Mouse (Mus musculus): Measurements from ENCODE around the gene 4931428L18Rik. TPM values are rescaled to one million over a fixed set of nuclear protein-coding genes. Genes with fewer than 3 reads are reported as not detected.

Gene 4931428L18Rik
- polyA plus RNA-seq, 1 experiment: not detected

DNA sequence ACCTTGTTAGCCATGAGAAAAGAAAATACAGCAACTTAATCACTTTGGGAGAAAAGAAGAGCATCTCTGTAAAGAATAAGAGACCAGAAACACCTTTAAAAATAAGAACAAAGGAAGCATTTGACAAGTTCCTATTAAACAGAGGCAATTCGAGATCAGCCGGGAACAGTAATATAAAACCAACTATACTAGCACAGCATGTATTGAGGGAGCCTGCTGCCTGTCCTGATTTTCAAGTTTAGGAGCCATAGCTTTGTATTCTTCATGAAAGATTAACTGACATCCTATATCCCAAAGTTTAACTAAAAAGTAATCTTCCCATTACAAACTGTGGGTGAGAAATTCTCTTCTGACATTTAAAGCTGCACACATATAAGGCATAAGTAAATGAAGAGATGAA lies 151.3 kb downstream of the 4931428L18Rik start:
- no peak for TF ChIP-seq CTCF (IDR thresholded peaks at IDR 0.05; ENCODE audit: low read depth, low read length)
- no peak for TF ChIP-seq POLR2A (IDR thresholded peaks at IDR 0.05; ENCODE audit: borderline replicate concordance, low read depth, low read length)
- Histone ChIP-seq H3K4me1 (ENCODE audit: control insufficient read depth, insufficient read depth, low read length) (no peaks in the 10 kb centered on the region), H3K27ac (ENCODE audit: insufficient read depth, low read depth, low read length) (no peak overlapping the region), H3K4me3 (ENCODE audit: insufficient read depth, low read length) (no peak overlapping the region)

DNA sequence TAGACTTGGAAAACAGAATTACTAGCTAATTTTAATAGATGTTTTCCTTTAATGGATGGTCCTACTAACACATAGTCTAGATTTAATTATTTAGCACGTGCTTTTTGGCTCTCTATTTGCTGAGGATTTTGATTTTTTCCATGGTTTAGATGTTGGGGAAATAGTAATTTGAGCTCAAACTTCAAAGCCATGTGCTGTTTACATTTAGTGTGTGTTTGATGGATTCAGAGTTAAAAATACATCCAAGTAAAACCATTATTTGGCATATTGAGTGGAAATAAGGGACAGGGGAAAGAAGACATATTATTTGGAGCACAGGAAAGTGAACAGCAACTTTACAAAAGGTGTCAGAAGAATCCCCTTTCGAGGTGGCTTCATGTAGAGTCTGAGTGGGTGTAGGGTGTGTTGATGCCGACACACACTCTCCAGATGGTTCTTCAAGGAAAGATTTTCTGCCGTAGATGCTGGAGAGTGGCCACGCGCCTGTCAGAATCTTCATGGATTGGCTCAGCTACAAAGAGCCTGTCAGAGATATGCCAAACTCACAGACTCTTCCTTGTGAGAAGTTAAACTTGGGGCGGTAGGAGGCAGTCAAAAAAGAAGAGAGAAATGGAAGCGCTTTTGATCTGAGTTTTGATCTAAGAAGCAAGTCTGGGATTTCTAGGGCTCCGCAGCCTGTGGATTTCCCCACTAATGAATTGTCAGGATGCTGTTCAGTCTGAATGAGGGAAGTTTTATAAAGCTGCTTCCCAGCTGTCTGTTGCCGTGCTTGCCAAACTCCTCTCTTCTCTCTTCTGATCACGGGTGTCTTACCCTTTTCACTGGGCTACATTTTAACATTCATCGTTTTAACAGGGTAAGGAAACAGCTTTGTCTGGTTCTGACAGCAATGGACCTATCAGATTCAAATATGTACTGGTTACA lies 157.4 kb downstream of the 4931428L18Rik start:
- H3K27ac ChIP-seq (ENCODE audit: insufficient read depth, low read depth, low read length): no peak overlapping the region
- TF ChIP-seq CTCF (IDR thresholded peaks at IDR 0.05; ENCODE audit: low read depth, low read length): no peak
- TF ChIP-seq POLR2A (IDR thresholded peaks at IDR 0.05; ENCODE audit: borderline replicate concordance, low read depth, low read length): no peak
- H3K4me1 ChIP-seq (ENCODE audit: control insufficient read depth, insufficient read depth, low read length): no peaks in the 10 kb centered on the region
- no peak overlapping the region for H3K4me3 ChIP-seq (ENCODE audit: insufficient read depth, low read length)

DNA sequence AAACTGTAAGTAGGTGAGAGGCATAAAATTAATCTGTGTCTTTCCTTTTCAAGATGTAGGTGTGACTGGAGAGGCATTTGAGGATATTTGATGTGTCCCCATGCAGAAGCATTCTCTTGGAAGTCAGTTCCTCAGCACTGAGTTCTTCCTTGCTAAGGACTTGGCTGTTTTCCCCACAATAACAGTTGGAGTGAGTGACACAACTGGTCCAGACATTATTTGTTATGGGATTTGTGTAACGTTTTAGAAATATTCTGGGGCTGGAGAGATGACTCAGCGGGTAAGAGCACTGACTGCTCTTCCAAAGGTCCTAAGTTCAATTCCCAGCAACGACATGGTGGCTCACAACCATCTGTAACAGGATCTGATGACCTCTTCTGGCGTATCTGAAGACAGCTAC lies 162.7 kb downstream of the 4931428L18Rik start:
- no peak overlapping the region for H3K27ac ChIP-seq (ENCODE audit: insufficient read depth, low read depth, low read length)
- H3K4me1 ChIP-seq (ENCODE audit: control insufficient read depth, insufficient read depth, low read length): peaks cover 12% of the 10 kb centered on the region
- TF ChIP-seq CTCF (IDR thresholded peaks at IDR 0.05; ENCODE audit: low read depth, low read length) (no peak), POLR2A (IDR thresholded peaks at IDR 0.05; ENCODE audit: borderline replicate concordance, low read depth, low read length) (no peak)
- no peak overlapping the region for H3K4me3 ChIP-seq (ENCODE audit: insufficient read depth, low read length)

DNA sequence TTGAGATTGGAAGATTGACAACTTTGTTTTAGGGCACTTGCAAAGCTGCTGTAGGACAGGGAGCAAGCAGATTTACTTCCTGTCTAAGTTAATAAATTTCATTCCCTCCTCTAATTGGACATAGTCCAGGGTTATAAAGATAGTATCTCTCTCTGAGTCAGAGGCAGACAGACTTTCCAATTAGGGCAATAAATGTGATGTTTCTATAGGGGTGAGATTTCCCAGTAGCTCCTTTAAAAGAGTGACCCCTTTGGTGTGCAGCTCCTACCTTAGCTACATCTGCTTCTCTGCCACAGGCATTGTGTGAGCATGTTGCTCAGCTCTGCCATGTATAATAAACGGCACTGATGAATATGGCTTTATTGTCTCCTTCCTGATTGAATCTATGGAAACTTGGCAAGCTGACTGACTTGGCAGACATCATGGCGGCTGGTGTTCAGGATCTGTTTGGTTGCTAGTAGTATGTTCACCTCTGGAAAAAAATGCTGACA lies 163.6 kb downstream of the 4931428L18Rik start:
- H3K4me3 ChIP-seq (ENCODE audit: insufficient read depth, low read length): no peak overlapping the region
- peaks cover 12% of the 10 kb centered on the region for H3K4me1 ChIP-seq (ENCODE audit: control insufficient read depth, insufficient read depth, low read length)
- no peak overlapping the region for H3K27ac ChIP-seq (ENCODE audit: insufficient read depth, low read depth, low read length)
- no peak for TF ChIP-seq POLR2A (IDR thresholded peaks at IDR 0.05; ENCODE audit: borderline replicate concordance, low read depth, low read length)
- no peak for TF ChIP-seq CTCF (IDR thresholded peaks at IDR 0.05; ENCODE audit: low read depth, low read length)

DNA sequence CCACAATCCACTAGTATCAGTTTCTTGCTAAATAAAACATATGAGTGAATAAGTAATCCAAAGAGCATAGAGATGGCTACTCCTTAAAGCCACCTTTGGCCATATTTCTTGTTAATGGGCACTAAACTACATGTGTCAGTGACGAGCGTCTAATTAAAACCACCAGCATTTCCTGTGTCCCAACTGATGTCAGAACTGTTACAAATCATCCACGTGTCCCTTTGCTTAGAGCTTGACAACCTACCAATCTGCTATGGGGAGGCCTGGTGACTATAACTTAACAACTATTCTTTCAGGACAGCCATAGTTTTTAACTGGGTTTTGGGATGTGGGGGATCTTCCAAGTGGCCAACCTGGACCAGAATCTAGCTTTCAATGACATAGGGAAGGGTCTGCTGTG lies 164.3 kb downstream of the 4931428L18Rik start:
- Histone ChIP-seq H3K4me3 (ENCODE audit: insufficient read depth, low read length) (no peak overlapping the region), H3K27ac (ENCODE audit: insufficient read depth, low read depth, low read length) (no peak overlapping the region), H3K4me1 (ENCODE audit: control insufficient read depth, insufficient read depth, low read length) (peaks cover 12% of the 10 kb centered on the region)
- no peak for TF ChIP-seq CTCF (IDR thresholded peaks at IDR 0.05; ENCODE audit: low read depth, low read length)
- TF ChIP-seq POLR2A (IDR thresholded peaks at IDR 0.05; ENCODE audit: borderline replicate concordance, low read depth, low read length): no peak

DNA sequence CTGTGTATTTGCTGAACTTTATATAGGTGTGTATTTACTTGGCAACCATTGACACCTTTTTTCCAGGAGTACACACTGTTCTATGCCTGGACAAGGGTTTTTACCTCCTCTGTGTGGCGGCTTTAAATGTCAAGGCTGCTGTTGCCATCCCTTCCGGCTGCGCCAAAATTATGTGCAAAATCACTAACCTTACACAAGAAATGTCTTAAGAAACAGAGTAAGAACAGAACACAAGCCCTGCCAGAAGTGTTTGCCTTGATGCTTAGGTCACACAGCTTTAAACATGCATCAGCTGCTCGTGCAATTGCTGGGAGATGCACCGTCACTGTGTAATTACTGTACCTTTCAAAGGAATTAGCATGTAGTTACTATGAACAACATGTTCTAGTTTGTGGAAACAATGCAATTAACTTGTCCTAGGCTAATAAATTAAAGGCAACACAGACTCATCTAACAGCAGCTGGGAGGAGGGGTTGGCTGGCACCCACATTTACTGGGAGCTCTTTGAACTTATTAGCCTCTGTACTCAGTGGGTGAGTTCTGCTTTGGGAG lies 171.0 kb downstream of the 4931428L18Rik start:
- Histone ChIP-seq H3K4me1 (ENCODE audit: control insufficient read depth, insufficient read depth, low read length) (peaks cover 21% of the 10 kb centered on the region), H3K27ac (ENCODE audit: insufficient read depth, low read depth, low read length) (no peak overlapping the region), H3K4me3 (ENCODE audit: insufficient read depth, low read length) (no peak overlapping the region)
- TF ChIP-seq POLR2A (IDR thresholded peaks at IDR 0.05; ENCODE audit: borderline replicate concordance, low read depth, low read length) (no peak), CTCF (IDR thresholded peaks at IDR 0.05; ENCODE audit: low read depth, low read length) (no peak)

DNA sequence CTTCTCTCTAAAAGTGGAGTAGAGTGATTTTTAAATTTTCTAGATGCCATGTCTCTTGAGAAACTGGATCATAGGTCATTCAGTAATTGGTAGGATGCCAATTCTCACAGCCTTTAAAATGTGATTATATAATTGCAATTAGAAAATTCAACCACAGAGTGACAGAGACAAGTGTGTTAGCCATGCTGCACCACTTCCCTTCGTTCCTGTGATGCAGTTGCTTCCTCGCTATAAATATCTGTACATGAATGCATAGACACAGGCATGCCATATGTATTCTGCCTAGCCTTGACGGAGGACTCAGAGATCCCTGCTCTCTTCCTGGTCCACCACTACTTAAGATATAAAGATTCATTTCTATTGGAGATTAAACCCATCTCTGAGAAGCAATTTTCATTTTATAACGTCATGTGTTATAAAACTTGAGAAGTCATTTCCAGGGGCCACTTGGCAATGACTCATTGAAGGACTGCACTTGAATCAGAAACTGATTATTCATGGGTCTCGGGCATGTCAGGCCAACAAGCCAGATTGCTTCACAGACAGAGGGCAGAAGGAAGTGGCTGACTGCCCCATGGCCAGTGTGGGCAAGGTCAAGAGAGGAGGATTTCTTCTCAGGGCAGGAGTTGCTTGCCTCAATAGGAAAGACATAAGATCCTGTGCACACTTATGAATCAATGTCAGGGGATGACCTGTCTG lies 172.4 kb downstream of the 4931428L18Rik start:
- Histone ChIP-seq H3K4me1 (ENCODE audit: control insufficient read depth, insufficient read depth, low read length) (peaks cover 21% of the 10 kb centered on the region), H3K4me3 (ENCODE audit: insufficient read depth, low read length) (peak overlapping the region; percentile 9; the same call in 1 of the 2 replicates), H3K27ac (ENCODE audit: insufficient read depth, low read depth, low read length) (peak overlapping the region; percentile 61)
- TF ChIP-seq POLR2A (IDR thresholded peaks at IDR 0.05; ENCODE audit: borderline replicate concordance, low read depth, low read length): no peak
- TF ChIP-seq CTCF (IDR thresholded peaks at IDR 0.05; ENCODE audit: low read depth, low read length): no peak

DNA sequence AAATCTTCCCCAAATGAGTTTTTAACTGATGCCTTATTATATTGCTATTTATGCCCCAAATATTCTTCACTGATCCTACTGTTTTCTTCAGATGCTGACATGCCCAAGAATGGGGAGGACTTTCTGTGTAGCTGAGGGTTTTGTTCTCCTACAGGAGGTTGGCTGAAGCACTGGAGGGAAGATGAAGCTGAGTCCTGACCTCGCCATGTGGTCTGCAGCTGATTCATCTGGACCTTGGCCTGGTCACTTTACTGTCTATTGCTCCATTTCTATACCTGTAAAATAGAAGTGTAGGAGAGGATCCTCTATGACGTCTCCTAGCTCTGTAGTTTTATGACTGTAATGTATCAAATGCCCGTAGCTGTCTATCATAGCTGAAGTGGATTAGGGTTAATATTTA lies 179.3 kb downstream of the 4931428L18Rik start:
- Histone ChIP-seq H3K4me3 (ENCODE audit: insufficient read depth, low read length) (no peak overlapping the region), H3K4me1 (ENCODE audit: control insufficient read depth, insufficient read depth, low read length) (peaks cover 11% of the 10 kb centered on the region), H3K27ac (ENCODE audit: insufficient read depth, low read depth, low read length) (no peak overlapping the region)
- TF ChIP-seq CTCF (IDR thresholded peaks at IDR 0.05; ENCODE audit: low read depth, low read length) (no peak), POLR2A (IDR thresholded peaks at IDR 0.05; ENCODE audit: borderline replicate concordance, low read depth, low read length) (no peak)

DNA sequence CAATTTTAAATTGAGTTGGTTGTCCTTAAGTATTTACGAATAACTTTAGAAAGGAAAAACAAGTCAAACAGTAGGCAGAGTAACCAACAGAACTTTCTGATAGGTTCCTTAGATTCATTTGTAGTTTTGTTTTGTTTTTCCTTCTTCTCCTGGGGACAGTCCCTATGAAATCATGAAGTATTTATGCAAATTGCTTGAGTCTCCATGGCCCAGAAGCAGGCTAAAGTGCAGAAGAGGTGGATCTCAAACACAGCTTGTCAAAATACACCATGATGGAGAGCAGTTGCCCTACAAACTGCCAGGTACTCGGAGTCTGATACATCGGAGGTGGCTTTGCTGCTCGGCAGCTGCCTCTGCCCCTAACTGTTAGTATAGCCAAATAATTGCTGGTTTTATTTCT lies 179.7 kb downstream of the 4931428L18Rik start:
- Histone ChIP-seq H3K27ac (ENCODE audit: insufficient read depth, low read depth, low read length) (peak overlapping the region; percentile 4), H3K4me3 (ENCODE audit: insufficient read depth, low read length) (no peak overlapping the region), H3K4me1 (ENCODE audit: control insufficient read depth, insufficient read depth, low read length) (peaks cover 11% of the 10 kb centered on the region)
- TF ChIP-seq POLR2A (IDR thresholded peaks at IDR 0.05; ENCODE audit: borderline replicate concordance, low read depth, low read length): no peak
- TF ChIP-seq CTCF (IDR thresholded peaks at IDR 0.05; ENCODE audit: low read depth, low read length): no peak

Data from bone marrow macrophage, adult 2 months (primary cell).